Mouse (Mus musculus): Measurements from ENCODE around the gene Blvrb.
A peak's percentile ranks its signal among the peaks of the same experiment; 100 is the strongest.

The Blvrb gene

GRCm38 (mm10) chr7:27448421-27449206 is 836 bp downstream of the Blvrb start:
- DNase-seq (ENCODE audit: low read depth, low spot score), result no peak

DNA sequence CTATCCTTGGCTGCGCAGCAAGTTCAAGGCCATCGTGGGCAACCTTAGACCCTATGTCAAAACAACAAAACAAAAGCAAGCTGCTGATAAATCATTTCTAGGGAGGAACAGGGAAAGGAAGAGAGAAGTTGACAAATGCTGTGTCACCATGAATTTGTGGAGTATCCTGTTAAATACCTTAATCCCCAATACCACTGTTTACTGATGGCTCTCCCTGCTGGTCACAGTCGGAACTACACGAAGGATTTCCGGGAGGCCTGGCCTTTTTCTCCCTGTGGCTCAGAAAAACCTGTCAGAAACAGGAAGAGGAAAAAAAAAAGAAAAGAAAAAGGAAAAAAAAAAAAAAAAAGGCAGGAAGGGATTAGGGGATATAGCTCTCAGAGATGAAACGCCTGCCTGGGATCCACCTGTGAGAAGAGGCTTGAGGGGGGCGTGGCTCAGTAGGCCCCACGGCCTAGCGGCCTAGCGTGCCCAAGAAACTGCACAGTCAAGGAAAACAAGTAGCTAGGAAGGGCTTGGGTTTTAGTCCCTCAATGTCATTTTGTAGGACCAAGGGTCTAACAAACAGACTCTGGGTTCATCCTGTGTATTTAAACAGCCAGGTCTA is 1.6 kb downstream of the Blvrb start:
- peak; percentile 44 for DNase-seq (ENCODE audit: low read depth, low spot score)

- no peak for DNase-seq (ENCODE audit: low read depth, low spot score)
Measured at GRCm38 (mm10) chr7:27451359-27451758, 3.6 kb downstream of the Blvrb start.

DNA sequence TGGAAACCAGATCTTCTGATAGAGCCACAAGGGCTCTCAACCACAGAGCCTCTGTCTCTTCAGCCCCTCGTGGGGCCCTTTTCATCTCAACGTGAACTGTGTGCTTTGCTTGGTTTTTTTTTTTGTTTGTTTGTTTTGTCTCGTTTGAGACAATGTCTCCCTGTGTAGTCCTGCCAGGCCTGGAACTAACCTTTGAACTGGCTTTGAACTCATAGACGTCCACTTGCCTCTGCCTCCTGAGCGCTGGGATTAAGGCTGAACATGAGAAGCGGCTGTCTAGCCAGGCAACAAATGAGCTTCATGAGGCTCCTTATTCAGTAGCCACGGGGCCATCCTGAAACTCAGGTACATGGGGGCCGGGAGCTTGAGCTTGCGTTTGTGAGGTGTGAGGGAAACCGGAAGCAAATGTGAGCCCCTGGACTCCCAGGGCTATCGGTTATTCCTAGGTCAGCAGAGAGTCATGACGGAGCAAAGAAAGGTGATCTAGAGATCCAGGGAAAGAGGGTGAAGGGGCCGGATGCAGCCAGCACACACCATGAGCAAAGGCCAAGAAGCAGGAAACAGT is 4.5 kb downstream of the Blvrb start:
- DNase-seq (ENCODE audit: low read depth, low spot score), result no peak

- DNase-seq (ENCODE audit: low read depth, low spot score), result no peak
Measured at GRCm38 (mm10) chr7:27454461-27455121, 6.8 kb downstream of the Blvrb start.

DNA sequence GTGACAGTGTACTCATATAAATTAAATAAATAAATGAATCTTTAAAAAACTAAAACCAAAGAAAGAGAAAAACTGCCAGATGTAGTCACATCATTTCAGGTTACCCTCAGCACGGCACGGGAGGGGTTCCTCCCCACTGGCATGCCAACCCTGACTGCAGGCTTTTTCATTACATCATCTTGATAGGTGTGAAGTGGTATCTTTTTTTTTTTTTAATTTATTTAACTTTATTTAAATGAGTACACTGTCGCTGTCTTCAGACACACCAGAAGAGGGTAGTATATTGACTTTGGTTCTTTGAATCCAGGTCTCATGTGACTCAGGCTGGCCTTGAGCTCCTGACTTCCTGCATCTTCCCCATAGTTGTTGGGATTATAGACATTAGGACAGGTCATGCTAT is 7.5 kb downstream of the Blvrb start:
- DNase-seq (ENCODE audit: low read depth, low spot score), result no peak

GRCm38 (mm10) chr7:27458614-27459013 is 10.8 kb downstream of the Blvrb start:
- DNase-seq (ENCODE audit: low read depth, low spot score), result no peak

- DNase-seq (ENCODE audit: low read depth, low spot score), result no peak
Measured at GRCm38 (mm10) chr7:27459640-27460039, 11.9 kb downstream of the Blvrb start.

DNA sequence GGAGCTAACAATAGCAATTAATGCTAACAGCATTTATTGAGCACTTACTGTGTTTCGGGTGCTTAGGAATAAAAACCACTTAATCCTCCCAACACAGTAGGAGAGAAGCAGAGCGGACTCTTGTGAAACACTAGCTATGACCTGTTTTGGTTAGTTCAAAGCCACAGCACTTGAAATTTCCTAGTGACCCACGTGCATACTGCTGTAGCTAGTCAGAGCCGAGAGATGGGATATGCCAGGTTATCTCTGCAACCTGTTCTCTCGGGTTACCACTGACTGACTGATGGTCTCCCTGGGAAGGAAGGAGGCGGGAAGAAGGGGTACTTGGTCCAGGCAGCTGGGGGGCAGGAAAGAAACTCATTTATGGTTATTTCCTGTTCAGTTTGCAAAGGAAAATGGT is 12.7 kb downstream of the Blvrb start:
- DNase-seq (ENCODE audit: low read depth, low spot score), result no peak

DNA sequence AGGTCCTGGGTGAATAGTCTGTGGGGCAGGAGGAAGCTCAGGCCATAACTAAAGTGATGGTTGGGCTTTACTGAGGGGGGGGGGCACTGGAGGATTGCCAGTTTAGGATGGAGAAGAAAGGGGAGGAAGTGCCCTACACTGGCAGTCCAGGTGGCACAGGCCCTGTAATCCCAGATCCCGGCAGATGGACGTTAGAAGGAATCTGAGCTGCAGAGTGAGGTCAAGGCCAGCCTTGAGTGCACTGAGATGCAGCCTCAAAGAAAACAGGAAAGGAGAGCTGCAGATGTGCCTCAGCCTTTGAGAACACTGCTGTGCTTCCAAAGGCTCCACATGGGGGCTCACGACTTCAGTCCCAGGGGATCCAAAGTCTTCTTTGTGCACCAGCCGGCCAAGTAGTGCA is 19.9 kb downstream of the Blvrb start:
- no peak for DNase-seq (ENCODE audit: low read depth, low spot score)

- peak; percentile 11 for DNase-seq (ENCODE audit: low read depth, low spot score)
Measured at GRCm38 (mm10) chr7:27471390-27472120, 23.8 kb downstream of the Blvrb start.

DNA sequence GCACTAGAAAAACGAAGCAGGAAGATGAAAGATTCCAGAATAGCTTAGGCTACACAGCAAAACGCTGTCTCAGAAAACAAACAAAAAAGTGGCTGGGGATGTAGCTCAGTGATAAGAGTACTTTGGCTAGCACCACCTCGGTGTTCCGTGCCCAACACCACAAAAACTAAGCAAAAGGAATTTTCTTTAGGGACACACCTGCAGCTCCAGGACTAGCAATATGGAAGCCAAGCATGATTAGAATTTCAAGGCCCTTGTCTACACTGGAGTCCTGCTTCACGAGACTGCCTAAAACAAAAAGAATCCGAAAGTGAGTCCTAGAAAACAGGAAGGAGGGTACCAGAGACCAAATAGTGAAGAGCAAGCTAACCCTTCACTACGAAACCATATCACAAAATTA is 24.8 kb downstream of the Blvrb start:
- DNase-seq (ENCODE audit: low read depth, low spot score), result peak; percentile 53

DNA sequence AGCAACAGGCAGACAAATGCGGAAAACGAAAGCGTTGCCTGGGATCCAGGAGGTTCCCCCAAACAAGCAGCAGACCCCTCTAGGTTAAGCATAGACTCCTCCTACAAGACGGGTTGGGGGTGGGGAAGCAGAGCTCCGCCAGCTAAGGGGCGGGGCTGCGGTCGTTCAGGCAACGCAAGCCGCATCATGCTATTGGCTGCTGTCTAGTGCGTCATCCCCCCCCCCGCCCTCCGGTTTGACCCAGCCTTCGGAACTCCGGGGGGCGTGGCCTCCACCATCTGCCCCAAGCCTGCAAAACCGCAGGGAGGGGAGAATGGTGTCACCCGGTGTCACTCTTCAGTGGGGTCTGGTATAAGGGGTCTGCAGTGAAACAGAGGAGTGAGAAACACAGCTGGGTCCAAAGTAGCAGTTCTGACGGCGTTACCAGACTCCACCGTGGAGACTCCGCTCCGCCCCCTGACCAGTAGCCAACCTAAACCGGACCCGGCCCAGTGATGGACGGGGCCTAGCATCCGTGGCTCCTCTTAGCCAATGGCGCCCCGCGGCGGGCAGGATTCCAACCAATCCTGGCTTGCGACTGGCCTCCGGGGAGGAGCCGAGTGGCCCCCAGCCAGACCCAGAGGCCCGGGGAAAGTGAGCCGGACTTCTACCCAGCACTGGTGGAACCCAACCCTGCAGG is 25.5 kb downstream of the Blvrb start, which contains the start of gene Sertad3:
TSS of gene Sertad3 (plus strand) at position 613 of the 679 bp plus-strand sequence.
- peak; percentile 99 for DNase-seq (ENCODE audit: low read depth, low spot score)

GRCm38 (mm10) chr7:27473835-27474489 is 26.2 kb downstream of the Blvrb start:
- no peak for DNase-seq (ENCODE audit: low read depth, low spot score)

GRCm38 (mm10) chr7:27474490-27474954 is 26.7 kb downstream of the Blvrb start:
- DNase-seq (ENCODE audit: low read depth, low spot score), result peak; percentile 98

- DNase-seq (ENCODE audit: low read depth, low spot score), result no peak
Measured at GRCm38 (mm10) chr7:27475596-27475995, 27.8 kb downstream of the Blvrb start.

- DNase-seq (ENCODE audit: low read depth, low spot score), result no peak
Measured at GRCm38 (mm10) chr7:27476098-27476635, 28.4 kb downstream of the Blvrb start.

GRCm38 (mm10) chr7:27478561-27478960 is 30.8 kb downstream of the Blvrb start:
- DNase-seq (ENCODE audit: low read depth, low spot score), result peak; percentile 35

- no peak for DNase-seq (ENCODE audit: low read depth, low spot score)
Measured at GRCm38 (mm10) chr7:27479750-27480149, 32.0 kb downstream of the Blvrb start.

GRCm38 (mm10) chr7:27480506-27480905 is 32.7 kb downstream of the Blvrb start:
- no peak for DNase-seq (ENCODE audit: low read depth, low spot score)
